Mouse (Mus musculus) embryo, embryonic 9.5 days (tissue): Measurements from ENCODE around the gene Gm6871.
"Not testable (repeated sequence)": the region's sequence is repeated elsewhere in the genome, so short reads cannot be mapped to it uniquely, and the experiment has no call there.

Source experiments
- DNase-seq: peaks from one replicate; pipeline ENCODE4 v3.0.0-alpha.2; 2017; ENCODE audit errors: extremely low spot score

Gene Gm6871

DNA sequence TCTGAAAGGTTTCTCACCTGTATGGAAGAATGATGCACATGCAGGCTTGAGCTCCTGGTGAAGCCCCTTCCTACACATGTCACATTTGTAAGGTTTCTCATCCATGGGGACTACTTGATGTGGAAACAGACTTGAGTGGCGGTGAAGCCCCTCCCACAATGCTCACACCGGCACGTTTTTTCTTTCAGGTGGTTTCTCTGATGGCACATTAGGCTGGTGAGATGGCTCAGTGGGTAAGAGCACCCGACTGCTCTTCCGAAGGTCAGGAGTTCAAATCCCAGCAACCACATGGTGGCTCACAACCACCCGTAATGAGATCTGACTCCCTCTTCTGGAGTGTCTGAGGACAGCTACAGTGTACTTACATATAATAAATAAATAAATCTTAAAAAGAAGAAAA, at the start of gene Gm6871:
TSS of gene Gm6871 (minus strand) at position 101 of the 400 bp plus-strand sequence.
- DNase-seq = not testable (repeated sequence)

DNA sequence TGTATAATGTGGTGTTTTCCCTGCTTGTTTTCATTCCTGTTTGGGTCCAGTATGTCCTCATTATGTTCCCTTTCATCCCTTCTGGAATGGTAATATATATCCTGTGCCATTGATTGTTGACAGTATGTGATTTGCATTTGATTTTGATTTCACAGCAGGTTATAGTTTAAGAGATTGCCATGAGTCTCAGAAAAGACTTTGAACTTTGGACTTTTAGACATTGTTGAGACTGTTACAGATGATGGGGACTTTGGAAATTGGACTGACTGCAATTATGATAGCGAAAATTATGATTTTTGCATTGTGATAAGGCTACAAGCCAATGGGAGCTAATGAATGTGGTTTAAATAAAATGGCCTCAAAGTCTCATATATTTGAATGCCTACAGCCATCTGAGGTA, 42.8 kb upstream of the Gm6871 start:
- not testable (repeated sequence) for DNase-seq

GRCm38 (mm10) chr7:41611654-41612053, 38.2 kb upstream of the Gm6871 start:
- no peak for DNase-seq

DNA sequence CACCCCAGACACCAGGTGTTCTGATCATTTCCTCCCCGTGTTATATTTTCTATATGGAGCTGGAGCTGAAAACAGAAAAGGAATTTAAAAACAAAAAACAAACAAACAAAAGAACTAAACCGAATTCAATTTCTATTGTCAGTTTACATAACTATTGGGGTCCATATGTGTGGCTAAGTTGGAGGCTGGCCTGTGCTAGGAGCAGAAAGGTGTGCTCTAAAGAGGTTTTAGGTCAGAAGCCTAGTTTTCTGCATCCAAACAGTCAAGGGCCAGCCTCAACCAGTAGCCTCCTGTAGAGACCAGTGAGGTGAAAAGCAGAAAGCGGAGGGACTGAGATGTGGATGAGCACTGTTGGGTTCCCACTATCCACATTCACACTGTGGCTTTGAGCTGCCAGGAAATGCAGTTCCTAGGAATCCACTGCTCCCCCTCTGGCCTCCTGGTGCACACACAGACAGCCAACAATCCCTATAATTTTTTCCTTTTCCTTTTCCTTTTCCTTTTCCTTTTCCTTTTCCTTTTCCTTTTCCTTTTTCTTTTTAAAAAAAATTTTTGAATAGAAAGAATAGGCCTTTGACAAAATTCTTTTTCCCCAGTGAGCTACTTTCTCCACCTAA, 26.6 kb upstream of the Gm6871 start:
- peak; percentile 17 for DNase-seq

DNA sequence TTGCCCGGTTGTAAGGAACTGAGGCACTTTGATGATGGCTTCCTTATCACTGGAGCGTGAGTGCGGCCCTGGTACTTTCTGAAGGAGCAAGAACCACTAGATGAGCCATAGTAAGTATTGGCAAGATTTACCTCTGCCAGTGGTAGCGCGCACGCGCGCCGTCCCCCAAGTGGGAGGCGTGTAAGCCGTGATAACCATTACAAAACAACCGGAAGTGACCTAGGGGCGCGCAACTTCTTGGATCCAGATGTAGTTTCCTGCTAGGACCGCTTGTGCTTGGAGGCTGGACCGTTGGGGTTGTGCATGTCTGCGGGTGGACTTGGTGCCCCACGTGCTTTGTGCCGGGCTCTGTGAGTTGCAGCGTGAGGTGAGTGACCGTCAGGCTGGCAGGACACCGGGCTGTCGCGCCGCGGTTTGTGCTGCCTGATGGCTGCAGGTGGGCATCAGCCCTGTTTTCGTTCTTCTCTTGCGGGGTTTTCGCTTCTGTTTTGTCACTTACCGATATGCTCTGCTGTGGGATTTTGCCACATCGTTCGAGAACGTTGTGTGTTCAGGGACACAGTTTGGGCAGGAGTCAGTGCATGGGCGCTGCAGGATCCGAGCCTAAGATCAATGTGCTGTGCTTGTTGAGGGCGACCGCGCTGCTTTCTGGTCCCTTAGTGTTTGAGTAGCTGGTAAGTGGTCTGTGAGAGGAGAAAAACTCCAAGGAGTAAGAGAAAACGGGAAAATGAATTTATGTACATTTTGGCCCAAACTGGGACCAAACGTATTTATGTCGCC, 25.8 kb upstream of the Gm6871 start, which contains the start of gene 2610021A01Rik:
TSS of gene 2610021A01Rik (plus strand) at position 197 of the 780 bp plus-strand sequence.
- peak; percentile 87 for DNase-seq

GRCm38 (mm10) chr7:41598615-41599014, 25.2 kb upstream of the Gm6871 start:
- no peak for DNase-seq

DNA sequence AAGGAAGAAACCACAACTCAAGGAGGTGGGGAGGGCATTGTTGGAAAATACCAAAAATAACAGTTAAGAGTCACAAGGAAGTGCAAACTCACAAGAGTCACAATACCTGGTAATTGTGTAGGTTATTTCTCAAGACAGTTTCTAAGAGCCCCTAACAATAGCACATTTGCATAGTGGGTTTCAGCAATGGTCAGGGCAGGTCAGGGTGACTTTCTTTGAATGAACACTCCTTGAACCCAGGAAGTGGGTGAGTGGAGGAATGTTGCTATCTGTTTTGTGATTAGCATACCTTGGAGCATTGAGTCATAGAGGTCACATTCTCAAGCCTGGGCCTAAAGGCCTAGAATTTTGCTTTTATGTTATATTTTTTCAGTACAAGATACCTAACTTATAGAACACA, 14.4 kb upstream of the Gm6871 start:
- not testable (repeated sequence) for DNase-seq

DNA sequence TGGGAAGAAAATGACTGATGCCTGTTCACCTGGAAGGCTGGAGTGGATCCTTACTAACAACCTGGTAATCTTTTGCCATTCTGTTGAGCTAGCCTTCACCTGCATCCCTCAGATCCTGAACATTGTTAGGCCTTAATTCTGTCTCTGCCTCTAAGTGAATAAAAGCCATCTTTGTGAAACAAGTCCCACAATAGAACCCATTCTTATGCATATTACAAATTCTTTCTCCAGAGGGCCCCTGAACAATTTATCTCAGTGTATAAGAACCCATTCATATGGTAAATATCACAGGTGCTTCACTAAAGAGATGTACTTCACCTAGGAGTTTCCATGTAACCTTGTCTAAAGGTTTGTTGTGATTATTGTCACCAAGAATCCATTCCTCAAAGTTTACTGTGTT, 8.6 kb upstream of the Gm6871 start:
- no peak for DNase-seq

GRCm38 (mm10) chr7:41577956-41578355, 4.5 kb upstream of the Gm6871 start:
- DNase-seq = no peak

GRCm38 (mm10) chr7:41560681-41561080, 12.8 kb downstream of the Gm6871 start:
- no peak for DNase-seq

GRCm38 (mm10) chr7:41512672-41513071, 60.8 kb downstream of the Gm6871 start:
- no peak for DNase-seq

DNA sequence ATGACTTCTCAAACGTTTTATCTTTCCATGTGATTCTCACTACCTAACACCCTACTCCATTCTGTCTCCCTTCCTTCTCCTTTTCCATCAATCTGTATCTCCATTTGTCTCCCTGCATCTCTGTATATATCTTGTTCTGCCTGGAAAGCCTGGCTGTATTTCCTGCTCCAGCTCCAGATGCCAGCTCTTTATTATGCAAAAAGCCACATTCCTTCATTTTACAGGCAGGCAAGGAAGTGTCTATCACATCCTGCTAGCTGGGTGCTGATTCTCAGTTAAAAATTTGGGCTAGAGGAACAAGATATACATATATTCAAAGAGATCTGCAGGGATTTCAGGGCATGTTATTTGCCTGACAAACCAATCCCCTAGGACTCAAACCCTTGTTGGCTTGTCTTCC, 61.3 kb downstream of the Gm6871 start:
- DNase-seq = no peak

DNA sequence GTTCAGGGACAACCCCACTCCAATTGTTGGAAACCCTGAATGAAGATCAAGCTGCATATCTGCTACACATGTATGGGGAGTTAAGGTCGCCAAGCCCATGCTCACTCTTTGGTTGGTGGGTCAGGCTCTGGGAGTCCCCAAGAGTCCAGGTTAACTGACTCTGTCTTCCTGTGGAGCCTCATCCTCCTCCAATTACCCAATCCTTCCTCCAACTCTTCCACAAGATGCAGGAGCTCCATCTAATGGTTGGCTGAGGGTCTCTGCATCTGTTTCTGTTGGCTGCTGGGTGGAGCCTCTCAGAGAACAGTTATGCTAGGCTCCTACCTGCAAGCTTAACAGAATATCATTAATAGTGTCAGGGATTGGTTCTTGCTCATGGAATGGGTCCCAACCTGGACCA, 71.1 kb downstream of the Gm6871 start:
- no peak for DNase-seq

DNA sequence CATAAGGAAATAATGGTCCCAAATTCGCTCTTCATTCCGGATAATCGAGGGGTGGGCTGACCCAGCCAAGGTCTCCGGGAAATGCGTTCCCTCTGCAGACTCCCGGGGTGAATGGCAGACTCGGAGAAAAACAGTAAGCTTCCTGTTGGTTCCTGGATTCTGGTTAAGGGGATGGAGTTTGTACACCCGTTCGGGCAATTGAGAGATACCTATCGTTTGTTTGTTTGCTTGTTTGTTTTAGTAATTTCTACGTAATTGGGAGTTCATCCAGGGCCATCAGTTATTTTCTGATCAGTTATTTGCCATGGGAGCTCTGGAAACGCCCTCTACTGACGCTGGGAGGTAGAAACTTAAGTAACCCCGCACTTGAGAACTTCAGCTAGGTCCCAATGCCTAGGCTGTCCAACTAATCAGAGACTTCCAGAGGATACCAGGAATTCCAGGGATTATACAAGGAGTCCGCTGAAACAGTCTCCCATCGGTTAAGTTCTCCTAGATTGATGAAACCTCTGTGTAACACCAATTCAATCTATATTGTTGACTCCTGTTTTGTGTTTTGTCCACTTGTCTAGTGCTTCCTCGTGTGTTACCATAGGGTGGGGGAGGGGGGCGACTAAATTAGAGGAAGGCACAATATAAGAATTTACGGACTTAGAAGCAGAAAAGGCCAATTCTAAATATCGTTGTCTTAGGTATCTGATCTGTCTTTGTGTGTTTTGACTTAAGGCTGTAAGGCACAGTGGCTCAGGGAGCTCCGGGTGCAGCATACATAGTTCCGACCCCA, 73.1 kb downstream of the Gm6871 start:
- DNase-seq = peak; percentile 61

DNA sequence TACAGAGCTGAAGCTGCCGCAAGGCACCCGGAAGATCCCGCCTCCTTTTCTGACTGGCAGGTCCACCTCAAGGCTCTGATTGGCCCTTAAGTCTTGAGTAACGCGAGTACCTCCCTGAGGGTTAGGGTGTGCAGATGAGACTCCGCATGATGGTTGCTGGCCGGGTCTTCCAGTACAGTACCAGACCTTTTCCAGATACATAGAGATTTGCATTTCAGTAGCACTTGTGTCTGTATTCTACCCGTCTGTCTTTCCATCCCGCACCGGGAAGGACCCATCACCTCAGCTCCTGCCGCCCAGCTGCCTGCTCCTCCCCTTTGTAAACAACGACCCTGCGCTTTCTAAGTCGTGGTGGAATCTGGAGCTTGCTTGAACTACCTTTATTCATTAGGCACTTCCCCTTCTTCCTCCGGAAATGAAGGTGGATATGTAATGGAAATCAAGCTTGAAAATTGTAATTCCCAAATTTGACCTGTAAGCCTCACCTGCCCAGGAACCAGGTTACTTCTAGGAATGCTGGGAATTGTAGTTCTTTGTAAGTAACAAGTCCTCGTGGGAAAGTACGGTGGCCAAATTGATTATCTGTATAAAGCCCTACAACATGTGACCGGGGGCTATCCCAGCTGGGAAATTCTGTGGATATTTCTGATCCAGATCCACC, 73.9 kb downstream of the Gm6871 start, which contains the start of the genes Gm20449 and AW146154:
TSS of gene Gm20449 (minus strand) at position 29 of the 661 bp plus-strand sequence.
TSS of gene AW146154 (minus strand) at position 502 of the 661 bp plus-strand sequence.
- peak; percentile 82 for DNase-seq

- not testable (repeated sequence) for DNase-seq
Observed at GRCm38 (mm10) chr7:41499018-41499388, 74.5 kb downstream of the Gm6871 start.

GRCm38 (mm10) chr7:41498464-41498863, 75.0 kb downstream of the Gm6871 start:
- DNase-seq = not testable (repeated sequence)

DNA sequence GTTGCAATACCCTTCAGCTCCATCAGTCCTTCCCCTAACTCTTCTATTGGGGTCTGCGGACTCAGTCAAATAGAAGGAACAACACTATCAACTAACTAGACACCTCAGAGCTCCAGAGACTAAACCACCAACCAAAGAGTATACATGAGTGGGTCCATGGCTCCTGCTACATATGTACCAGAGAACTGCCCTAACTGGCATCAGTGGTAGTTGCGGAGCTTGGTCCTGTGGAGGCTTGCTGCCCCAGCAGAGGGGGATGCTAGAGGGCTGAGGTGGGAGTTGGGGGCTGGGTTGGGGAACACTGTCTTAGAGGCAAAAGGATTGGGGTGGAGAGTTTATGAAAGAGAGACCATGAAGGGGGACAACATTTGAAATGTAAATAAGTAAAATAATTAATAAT, 75.6 kb downstream of the Gm6871 start:
- no peak for DNase-seq
